Mouse (Mus musculus) gastrocnemius, adult 2 months (tissue): Measurements from ENCODE around the gene Dyrk1a. TPM values are rescaled to one million over a fixed set of nuclear protein-coding genes. Genes with fewer than 3 reads are reported as not detected.

Source experiments
- DNase-seq: peaks from one replicate; pipeline ENCODE4 v3.0.0; 2022
- H3K27ac ChIP-seq: fragments of 200-600 bp; 2 replicates; pipeline ENCODE4 v1.8.1; 2022; ENCODE audit warnings: mild to moderate bottlenecking
- H3K4me3 ChIP-seq: fragments of 200-600 bp; 2 replicates; pipeline ENCODE4 v1.8.1; 2022; ENCODE audit warnings: mild to moderate bottlenecking, moderate library complexity
- CTCF ChIP-seq: fragments of 200-600 bp; IDR thresholded peaks from 2 replicates; pipeline ENCODE4 v1.8.1; 2022; ENCODE audit warnings: antibody characterized with exemption, mild to moderate bottlenecking, moderate library complexity
- intact Hi-C: fragments of 180-260 bp; cut with DNase I; formaldehyde crosslinking; loops from one replicate; pipeline ENCODE4 v1.15.1; 2025
- total RNA-seq, 2 experiments: library from RNA; stranded (reverse); gene quantifications; 2 replicates each; pipeline ENCODE4 v1.2.3; 2021

The Dyrk1a gene
- total RNA-seq, 2 experiments from 2014 or later = 94.4 to 98.0 TPM

DNA sequence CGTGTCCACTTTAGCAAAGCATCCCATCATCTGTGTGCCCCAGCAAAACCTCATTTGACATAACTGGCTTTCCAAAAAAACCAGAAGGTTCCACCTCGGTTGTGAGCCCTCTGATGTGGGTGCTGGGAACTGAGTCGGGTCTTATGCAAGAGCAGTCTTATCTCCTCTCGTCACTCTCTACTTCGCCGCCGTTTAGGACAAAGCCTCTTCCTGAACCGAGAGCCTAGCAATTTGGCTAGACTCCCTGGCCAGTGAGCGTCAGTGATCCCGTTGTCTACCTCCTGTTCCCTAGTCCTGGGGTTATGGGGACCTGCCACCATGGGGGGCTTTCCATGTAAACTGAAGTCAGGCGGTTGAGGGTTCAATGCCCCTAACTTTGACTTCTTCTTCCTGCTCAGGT lies 147.2 kb downstream of the Dyrk1a start:
- no peak overlapping the region for H3K27ac ChIP-seq
- no peak for DNase-seq
- TF ChIP-seq CTCF = no peak
- no peak overlapping the region for H3K4me3 ChIP-seq
- intact Hi-C loops = no loop called here

DNA sequence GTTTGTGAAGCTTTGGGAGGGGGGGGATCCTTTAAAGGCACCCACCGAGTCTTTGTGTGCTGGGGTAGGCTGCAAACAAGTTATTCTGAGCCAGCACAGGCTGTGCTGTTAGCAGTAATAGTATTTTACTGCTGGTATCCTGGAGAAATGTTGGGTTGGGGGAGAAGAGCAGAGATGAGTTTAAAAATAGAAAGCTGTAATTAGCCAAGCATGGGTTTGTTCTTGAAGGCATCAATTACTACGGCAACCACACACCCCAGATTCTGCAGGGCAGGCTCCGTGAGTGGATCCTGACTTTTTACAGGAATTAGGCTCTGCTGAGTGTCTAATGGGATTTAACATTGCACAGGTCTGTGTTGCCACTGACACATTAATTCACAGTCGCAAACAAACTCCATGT lies 149.1 kb downstream of the Dyrk1a start:
- Histone ChIP-seq H3K4me3 (no peak overlapping the region), H3K27ac (no peak overlapping the region)
- intact Hi-C loops = no loop called here
- no peak for DNase-seq
- TF ChIP-seq CTCF = no peak

DNA sequence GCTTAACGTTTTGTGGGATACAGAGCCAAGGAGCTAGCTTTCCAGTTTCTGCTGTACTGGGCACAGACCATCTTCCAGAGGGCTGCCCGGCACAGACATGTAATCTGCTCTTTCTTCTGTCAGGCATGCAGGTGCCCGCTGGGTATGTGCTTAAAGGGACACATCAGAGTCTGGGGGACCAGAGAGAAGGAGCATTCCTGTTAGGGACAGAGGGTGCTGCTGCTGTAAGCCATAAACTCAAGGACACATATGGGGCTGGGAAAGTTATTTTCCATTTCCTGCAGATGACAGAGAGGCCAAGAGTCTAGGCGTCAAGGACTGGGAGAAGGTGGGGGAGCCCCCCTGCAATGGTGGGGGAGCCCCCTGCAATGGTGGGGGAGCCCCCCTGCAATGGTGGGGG lies 149.7 kb downstream of the Dyrk1a start:
- no peak for DNase-seq
- intact Hi-C loops = no loop called here
- Histone ChIP-seq H3K4me3 (no peak overlapping the region), H3K27ac (no peak overlapping the region)
- TF ChIP-seq CTCF = no peak

DNA sequence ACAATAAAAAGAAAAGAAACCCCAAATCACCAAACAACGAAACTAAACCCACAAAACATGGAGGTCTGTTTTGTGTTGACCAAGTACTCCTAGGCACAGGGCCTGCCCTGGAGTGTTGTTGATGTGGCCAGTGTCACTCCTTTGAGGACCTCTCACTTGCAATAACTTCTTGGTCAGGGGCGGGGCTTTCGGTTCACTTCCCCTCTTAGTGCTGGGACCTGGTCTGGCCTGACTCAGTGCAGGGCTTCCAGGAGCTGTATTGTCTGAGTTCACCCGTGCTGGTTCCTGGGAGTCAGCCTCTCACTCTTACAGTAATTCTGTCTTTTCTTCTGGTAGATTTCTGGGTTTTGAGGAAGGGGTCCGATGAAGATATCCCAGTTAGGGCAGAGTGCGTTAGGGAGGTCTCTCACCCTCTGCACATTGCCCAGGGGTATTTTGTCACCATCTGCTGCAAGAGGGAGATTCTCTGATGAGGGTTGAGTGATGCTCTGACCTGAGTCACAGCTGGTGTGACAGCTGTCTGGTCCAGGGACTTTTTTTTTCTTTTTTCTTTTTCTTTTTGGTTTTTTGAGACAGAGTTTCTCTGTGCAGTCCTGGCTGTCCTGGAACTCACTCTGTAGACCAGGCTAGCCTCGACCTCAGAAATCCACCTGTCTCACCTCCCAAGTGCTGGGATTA lies 150.8 kb downstream of the Dyrk1a start:
- no peak for TF ChIP-seq CTCF
- DNase-seq = no peak
- Histone ChIP-seq H3K27ac (no peak overlapping the region), H3K4me3 (no peak overlapping the region)
- intact Hi-C loops = no loop called here

DNA sequence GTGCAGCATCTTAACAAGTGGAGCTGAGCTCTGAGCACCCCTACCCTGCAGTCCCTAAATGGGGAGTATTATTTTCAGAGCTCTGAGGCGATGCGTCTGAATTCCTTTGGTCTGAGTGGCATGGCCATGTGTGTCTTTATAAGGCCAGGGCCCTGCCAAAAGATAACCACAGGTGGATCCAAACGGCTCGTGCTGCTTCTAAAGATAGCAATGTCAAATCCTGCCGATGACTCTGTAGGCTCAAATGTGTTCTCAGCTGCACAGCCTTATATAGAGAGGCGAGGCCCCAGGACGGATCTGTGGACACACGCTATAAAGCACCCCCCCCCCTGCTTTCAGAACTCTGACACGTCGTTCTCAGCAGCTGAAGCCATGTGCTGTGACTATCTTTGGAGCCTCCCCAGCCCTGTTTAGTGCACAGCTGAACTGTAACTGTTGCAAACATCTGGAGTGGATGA lies 151.8 kb downstream of the Dyrk1a start:
- intact Hi-C loops = no loop called here
- no peak for TF ChIP-seq CTCF
- Histone ChIP-seq H3K27ac (peak overlapping the region; percentile 31; the same call in 1 of the 2 replicates), H3K4me3 (peak overlapping the region; percentile 19)
- peak; percentile 29 for DNase-seq

DNA sequence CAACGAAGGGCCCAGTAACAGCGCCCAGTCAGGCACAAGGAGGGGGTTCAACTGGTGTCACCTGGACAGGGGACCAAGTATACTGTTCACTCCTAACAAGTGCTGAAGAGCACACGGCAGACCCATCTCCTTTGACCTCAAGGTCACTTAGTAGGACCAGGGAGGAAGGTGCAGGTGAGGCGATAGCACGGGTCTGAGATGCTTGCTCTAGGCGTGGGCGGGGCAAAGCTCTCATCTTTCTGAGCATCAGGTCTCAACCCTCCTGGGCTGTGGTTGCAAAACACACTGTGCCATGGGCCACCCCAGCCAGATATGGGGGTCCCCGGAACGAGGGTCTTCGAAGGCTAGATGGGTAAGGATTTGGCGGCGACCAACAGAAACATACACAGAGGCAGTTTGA lies 153.1 kb downstream of the Dyrk1a start:
- no peak for DNase-seq
- Histone ChIP-seq H3K4me3 (no peak overlapping the region), H3K27ac (no peak overlapping the region)
- intact Hi-C loops = no loop called here
- no peak for TF ChIP-seq CTCF

DNA sequence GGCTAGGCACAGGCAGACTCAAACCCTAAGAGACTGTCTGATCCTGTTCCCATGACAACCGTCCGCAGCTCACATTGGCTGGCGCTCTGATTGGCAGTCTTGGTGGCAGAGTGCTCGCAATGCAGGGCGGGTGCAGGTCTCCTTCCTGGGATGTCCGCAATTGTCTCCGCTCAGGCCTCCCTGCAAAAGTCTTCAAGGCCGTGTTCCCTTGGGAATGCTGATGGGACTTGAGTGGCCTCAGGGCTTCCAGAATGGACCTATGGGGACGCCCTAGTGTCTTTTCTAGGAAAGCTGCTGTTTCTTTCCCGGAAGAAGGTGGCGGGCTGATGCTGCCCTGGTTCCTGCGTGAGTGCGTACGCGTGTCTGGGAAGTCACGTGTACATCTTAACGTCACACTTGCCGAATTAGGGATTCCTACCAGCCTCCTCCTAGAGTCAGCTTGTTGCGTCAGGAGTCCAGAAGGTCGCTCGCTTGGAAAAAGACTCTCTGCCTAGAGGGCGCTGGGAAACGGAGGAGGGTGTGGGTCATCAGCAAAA lies 154.3 kb downstream of the Dyrk1a start:
- Histone ChIP-seq H3K27ac (peak overlapping the region; percentile 64), H3K4me3 (peak overlapping the region; percentile 67)
- TF ChIP-seq CTCF = peak; percentile 16; the same call in 1 of the 2 replicates

DNA sequence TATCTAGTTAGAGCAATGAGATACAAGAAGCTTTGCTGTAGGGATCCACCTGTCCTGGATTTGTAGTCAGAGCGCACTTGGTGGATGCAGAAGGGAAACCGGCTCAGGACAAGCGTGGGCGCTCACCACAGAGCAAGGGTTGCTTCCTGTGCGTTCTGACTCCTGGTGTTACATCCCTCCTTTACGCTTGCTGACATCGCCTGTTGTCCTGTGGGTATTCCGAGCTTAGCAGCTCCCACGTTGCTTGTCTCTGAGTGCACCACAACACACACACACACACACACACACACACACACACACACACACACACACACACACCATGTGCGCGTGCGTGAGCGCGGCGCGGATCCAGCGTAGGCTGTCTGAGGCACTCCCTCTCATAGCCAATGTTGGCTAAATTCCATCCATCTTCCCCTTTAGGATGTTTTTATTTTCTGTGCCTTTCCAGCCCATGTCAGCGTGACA lies 155.0 kb downstream of the Dyrk1a start:
- peak overlapping the region; percentile 67 for H3K4me3 ChIP-seq
- DNase-seq = peak; percentile 25
- H3K27ac ChIP-seq = peak overlapping the region; percentile 64

More for the DNA sequence above, 154.3 kb downstream of the Dyrk1a start:
- intact Hi-C loops = no loop called here
- peak; percentile 74 for DNase-seq

DNA sequence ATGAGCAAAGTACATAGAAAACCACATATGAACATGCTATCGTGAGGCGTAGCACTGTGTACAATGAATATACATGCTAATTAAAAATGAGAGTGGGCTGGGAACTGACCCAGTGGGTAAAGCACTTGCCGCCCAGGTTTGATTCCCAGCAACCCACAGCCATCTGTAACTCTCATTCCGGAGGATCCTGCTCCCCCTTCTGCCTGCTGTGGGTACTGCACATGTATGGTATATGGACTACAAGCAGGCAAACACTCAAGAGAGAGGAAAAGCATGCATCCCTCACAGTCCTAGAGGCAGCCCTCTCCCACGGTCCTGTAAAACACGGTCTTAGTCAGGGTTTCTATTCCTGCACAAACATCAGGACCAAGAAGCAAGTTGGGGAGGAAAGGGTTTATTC lies 159.4 kb downstream of the Dyrk1a start:
- Histone ChIP-seq H3K27ac (no peak overlapping the region), H3K4me3 (no peak overlapping the region)
- no peak for DNase-seq
- intact Hi-C loops = no loop called here
- 0 out of 2 replicates have a peak, but pooled peaks have one; percentile 2 for TF ChIP-seq CTCF

More for the DNA sequence above, 155.0 kb downstream of the Dyrk1a start:
- no peak for TF ChIP-seq CTCF
- intact Hi-C loops = no loop called here

DNA sequence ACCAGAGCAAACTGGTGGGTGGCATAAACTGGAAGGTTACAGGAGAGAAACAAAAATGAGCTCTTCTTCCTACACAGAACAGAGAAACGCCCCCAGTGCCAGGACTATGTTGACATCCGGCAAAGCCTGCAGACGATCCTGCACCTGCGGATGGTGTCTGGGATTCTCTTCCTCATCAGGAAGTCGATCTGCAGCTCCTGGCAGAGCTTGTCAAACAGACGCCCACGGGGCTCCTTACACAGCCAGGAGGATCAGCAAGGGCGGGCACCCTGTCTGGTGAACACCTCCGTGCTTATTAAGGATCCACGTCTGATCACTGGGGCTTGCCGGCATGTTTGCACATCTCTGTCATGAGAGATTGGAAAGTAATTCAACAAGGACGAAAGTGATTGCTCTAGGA lies 161.2 kb downstream of the Dyrk1a start:
- intact Hi-C loops = no loop called here
- H3K4me3 ChIP-seq = no peak overlapping the region
- no peak overlapping the region for H3K27ac ChIP-seq
- TF ChIP-seq CTCF = no peak
- no peak for DNase-seq

DNA sequence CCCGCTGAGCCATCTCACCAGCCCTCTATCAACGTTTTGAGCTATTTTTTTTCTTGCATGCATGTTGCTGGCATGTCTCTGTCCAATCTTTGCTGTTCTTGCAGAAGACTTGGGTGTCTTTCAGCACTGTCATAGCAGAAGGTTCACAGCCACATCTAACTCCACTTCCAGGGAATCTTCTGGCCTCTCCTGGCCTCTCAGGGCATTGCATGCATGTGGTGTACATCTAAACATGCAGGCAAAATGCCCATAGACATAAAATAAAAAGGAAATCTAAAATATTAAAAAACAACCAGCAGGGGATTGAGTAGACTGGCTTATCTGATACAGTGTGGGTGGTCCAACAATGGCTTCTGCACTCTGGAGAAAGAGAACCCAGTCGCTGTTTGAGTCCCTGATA lies 165.7 kb downstream of the Dyrk1a start:
- intact Hi-C loops = no loop called here

DNA sequence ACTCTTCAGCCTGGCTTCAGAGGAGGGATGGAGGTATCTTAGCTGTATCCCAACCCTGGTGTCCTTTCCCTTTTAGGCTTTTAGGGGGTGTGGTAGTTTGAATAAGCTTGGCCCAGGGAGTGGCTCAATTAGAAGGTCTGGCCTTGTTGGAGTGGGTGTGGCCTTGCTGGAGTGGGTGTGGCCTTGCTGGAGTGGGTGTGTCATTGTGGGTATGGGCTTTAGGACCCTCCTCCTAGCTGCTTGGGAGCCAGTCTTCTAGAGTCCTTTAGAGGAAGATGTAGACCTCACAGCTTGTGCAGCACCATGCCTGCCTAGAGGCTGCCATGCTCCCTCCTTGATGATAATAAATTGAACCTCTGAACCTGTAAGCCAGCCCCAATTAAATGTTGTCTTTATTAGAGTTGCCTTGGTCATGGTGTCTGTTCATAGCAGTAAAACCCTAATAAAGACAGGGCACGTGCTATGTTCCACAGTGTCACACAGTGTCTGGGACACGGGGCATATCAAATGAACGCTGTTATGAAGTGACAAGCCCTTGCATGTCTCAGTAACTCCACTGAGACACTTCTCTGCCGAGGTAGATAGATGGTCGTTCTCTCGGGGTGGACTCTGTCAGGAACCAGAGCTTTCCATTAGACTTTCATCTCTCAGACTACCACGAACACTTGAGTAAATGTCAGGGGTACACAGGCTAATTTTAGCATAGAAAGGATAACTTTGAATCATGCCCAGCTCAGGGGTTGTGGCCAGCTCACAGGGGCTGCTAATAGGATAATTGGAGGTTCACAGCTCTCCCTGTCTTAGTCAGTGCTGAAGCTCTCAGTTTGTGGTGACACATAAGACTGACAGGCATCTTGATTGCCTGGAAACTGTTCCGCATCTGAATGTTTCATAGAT lies 166.9 kb downstream of the Dyrk1a start:
- no peak for DNase-seq
- Histone ChIP-seq H3K27ac (no peak overlapping the region), H3K4me3 (no peak overlapping the region)
- intact Hi-C loops = no loop called here
- no peak for TF ChIP-seq CTCF

More for the DNA sequence above, 165.7 kb downstream of the Dyrk1a start:
- Histone ChIP-seq H3K4me3 (no peak overlapping the region), H3K27ac (no peak overlapping the region)
- DNase-seq = no peak
- peak; percentile 8; the same call in 1 of the 2 replicates for TF ChIP-seq CTCF

DNA sequence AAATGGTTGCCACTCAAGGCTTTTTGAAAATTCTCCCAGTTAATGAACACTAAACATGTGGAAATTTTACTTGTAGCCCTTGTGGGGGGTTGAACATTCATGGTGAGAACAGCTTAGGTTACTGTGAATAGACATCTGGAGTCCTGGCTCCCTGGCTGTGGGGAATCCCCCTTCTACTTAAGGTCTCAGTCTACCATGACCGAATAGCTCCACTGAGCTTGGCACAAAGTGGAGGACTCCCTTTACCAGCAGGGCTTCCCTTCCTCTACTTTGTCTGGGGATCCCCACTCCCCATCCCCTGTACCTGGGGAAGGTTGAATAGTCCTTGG lies 167.5 kb downstream of the Dyrk1a start:
- no peak for DNase-seq
- Histone ChIP-seq H3K4me3 (no peak overlapping the region), H3K27ac (no peak overlapping the region)
- no peak for TF ChIP-seq CTCF
- intact Hi-C loops = no loop called here
